Mouse (Mus musculus): ENCODE data around the gene Fntb. TPM values are rescaled to one million over a fixed set of nuclear protein-coding genes. Genes with fewer than 3 reads are reported as not detected.

The Fntb gene
- total and polyA plus RNA-seq, 3 experiments = 10.4 to 79.8 (median 30.1) TPM

GRCm38 (mm10) chr12:76961052-76961931 is 195.9 kb downstream of the Fntb start:
- ATAC-seq (ENCODE audit: extremely low read depth, insufficient number of reproducible peaks, low FRiP score, poor library complexity, severe bottlenecking) (no peak), DNase-seq (ENCODE audit: low spot score) (peak; percentile 73)
- Histone ChIP-seq H3K36me3 (replicated peaks) (peaks cover 36% of the 10 kb centered on the region), H3K9me3 (replicated peaks) (no peaks in the 10 kb centered on the region), H3K4me3 (ENCODE audit: low read depth, low read length) (peak overlapping the region; percentile 83), H3K4me1 (ENCODE audit: insufficient read depth, low read depth, low read length) (peaks cover 46% of the 10 kb centered on the region), H3K27me3 (ENCODE audit: insufficient read depth, low read length) (peaks cover 3% of the 10 kb centered on the region; the same call in 1 of the 2 replicates)
- TF ChIP-seq GATA1 (IDR thresholded peaks at IDR 0.05; ENCODE audit: borderline replicate concordance, low read length) (no peak), CTCF (IDR thresholded peaks at IDR 0.05; ENCODE audit: low read depth, low read length) (no peak), TAL1 (conservative IDR thresholded peaks at IDR 0.05; ENCODE audit: low read depth, low read length) (no peak), GATA2 (IDR thresholded peaks at IDR 0.05; ENCODE audit: borderline replicate concordance, low read depth, low read length) (no peak), POLR2AphosphoS5 (IDR thresholded peaks at IDR 0.05; ENCODE audit: insufficient replicate concordance, low read depth, low read length) (no peak)

- Histone ChIP-seq H3K27me3 (ENCODE audit: insufficient read depth, low read length) (peaks cover 6% of the 10 kb centered on the region), H3K4me3 (ENCODE audit: low read depth, low read length) (peak within 1 kb of the TSS; percentile 83), H3K36me3 (replicated peaks) (peaks cover 27% of the 10 kb centered on the region), H3K4me1 (ENCODE audit: insufficient read depth, low read depth, low read length) (peaks cover 42% of the 10 kb centered on the region), H3K9me3 (replicated peaks) (no peaks in the 10 kb centered on the region)
- peak; percentile 90 for ATAC-seq (ENCODE audit: extremely low read depth, insufficient number of reproducible peaks, low FRiP score, poor library complexity, severe bottlenecking)
- peak; percentile 98 for DNase-seq (ENCODE audit: low spot score)
- TF ChIP-seq CTCF (IDR thresholded peaks at IDR 0.05; ENCODE audit: low read depth, low read length) = no peak
- TF ChIP-seq GATA1 (IDR thresholded peaks at IDR 0.05; ENCODE audit: borderline replicate concordance, low read length) = no peak
- no peak for TF ChIP-seq TAL1 (conservative IDR thresholded peaks at IDR 0.05; ENCODE audit: low read depth, low read length)
- TF ChIP-seq POLR2AphosphoS5 (IDR thresholded peaks at IDR 0.05; ENCODE audit: insufficient replicate concordance, low read depth, low read length) = no peak; the same call in 1 of the 2 replicates
- no peak for TF ChIP-seq GATA2 (IDR thresholded peaks at IDR 0.05; ENCODE audit: borderline replicate concordance, low read depth, low read length)
Observed at GRCm38 (mm10) chr12:76961932-76962891, 196.8 kb downstream of the Fntb start, which contains the start of gene Max. Max (minus strand) TSS chr12:76962201.

- H3K9me3 ChIP-seq (replicated peaks) = no peaks in the 10 kb centered on the region
- H3K27me3 ChIP-seq (ENCODE audit: insufficient read depth, low read length) = peaks cover 12% of the 10 kb centered on the region
- no peak overlapping the region for H3K4me3 ChIP-seq (ENCODE audit: low read depth, low read length)
- ATAC-seq (ENCODE audit: extremely low read depth, insufficient number of reproducible peaks, low FRiP score, poor library complexity, severe bottlenecking) = no peak
- peaks cover 4% of the 10 kb centered on the region for H3K36me3 ChIP-seq (replicated peaks)
- TF ChIP-seq GATA2 (IDR thresholded peaks at IDR 0.05; ENCODE audit: borderline replicate concordance, low read depth, low read length) (no peak), GATA1 (IDR thresholded peaks at IDR 0.05; ENCODE audit: borderline replicate concordance, low read length) (no peak), TAL1 (conservative IDR thresholded peaks at IDR 0.05; ENCODE audit: low read depth, low read length) (no peak), CTCF (IDR thresholded peaks at IDR 0.05; ENCODE audit: low read depth, low read length) (no peak), POLR2AphosphoS5 (IDR thresholded peaks at IDR 0.05; ENCODE audit: insufficient replicate concordance, low read depth, low read length) (no peak)
- DNase-seq (ENCODE audit: low spot score) = no peak
- peaks cover 18% of the 10 kb centered on the region for H3K4me1 ChIP-seq (ENCODE audit: insufficient read depth, low read depth, low read length)
Observed at GRCm38 (mm10) chr12:76965089-76965488, 199.7 kb downstream of the Fntb start.

GRCm38 (mm10) chr12:76965876-76966275 is 200.5 kb downstream of the Fntb start:
- no peak for TF ChIP-seq POLR2AphosphoS5 (IDR thresholded peaks at IDR 0.05; ENCODE audit: insufficient replicate concordance, low read depth, low read length)
- no peak for TF ChIP-seq GATA2 (IDR thresholded peaks at IDR 0.05; ENCODE audit: borderline replicate concordance, low read depth, low read length)
- TF ChIP-seq TAL1 (conservative IDR thresholded peaks at IDR 0.05; ENCODE audit: low read depth, low read length) = no peak
- no peak for TF ChIP-seq GATA1 (IDR thresholded peaks at IDR 0.05; ENCODE audit: borderline replicate concordance, low read length)

More at GRCm38 (mm10) chr12:76965876-76966275, 200.5 kb downstream of the Fntb start:
- ATAC-seq (ENCODE audit: extremely low read depth, insufficient number of reproducible peaks, low FRiP score, poor library complexity, severe bottlenecking) (no peak), DNase-seq (ENCODE audit: low spot score) (no peak)
- Histone ChIP-seq H3K27me3 (ENCODE audit: insufficient read depth, low read length) (peaks cover 12% of the 10 kb centered on the region), H3K9me3 (replicated peaks) (no peaks in the 10 kb centered on the region), H3K36me3 (replicated peaks) (peaks cover under 1% of the 10 kb centered on the region), H3K4me1 (ENCODE audit: insufficient read depth, low read depth, low read length) (peaks cover 12% of the 10 kb centered on the region), H3K4me3 (ENCODE audit: low read depth, low read length) (no peak overlapping the region)

Other genes starting within 250 kb of the Fntb start
- gene Plekhg3, start 234.7 kb upstream of the Fntb start, total RNA-seq (2014; fragmentation: Nextera tagmentation) = 12.4 and 12.6 TPM in 2 replicates
- gene Plekhg3, start 234.7 kb upstream of the Fntb start, total RNA-seq (2017) = 16.7 and 17.8 TPM in 2 replicates
- gene Plekhg3, start 234.7 kb upstream of the Fntb start, polyA plus RNA-seq (2012) = 10.1 and 12.5 TPM in 2 replicates
- gene Sptb, start 55.0 kb upstream of the Fntb start, total RNA-seq (2014; fragmentation: Nextera tagmentation) = 151 and 231 TPM in 2 replicates
- 64.1 and 78.7 TPM in 2 replicates for gene Sptb, start 55.0 kb upstream of the Fntb start, total RNA-seq (2017)
- gene Sptb, start 55.0 kb upstream of the Fntb start, polyA plus RNA-seq (2012) = 158 and 169 TPM in 2 replicates
- 29.7 and 46.1 TPM in 2 replicates for gene Churc1, start 51 bp upstream of the Fntb start, total RNA-seq (2014; fragmentation: Nextera tagmentation)
- gene Churc1, start 51 bp upstream of the Fntb start, total RNA-seq (2017) = 123 and 131 TPM in 2 replicates
- gene Churc1, start 51 bp upstream of the Fntb start, polyA plus RNA-seq (2012) = 8.0 and 16.5 TPM in 2 replicates
- gene Gpx2, start 30.0 kb downstream of the Fntb start, total RNA-seq (2014; fragmentation: Nextera tagmentation) = not detected in 2 replicates
- gene Gpx2, start 30.0 kb downstream of the Fntb start, total RNA-seq (2017) = 0.12 and 0.22 TPM in 2 replicates
- not detected in 2 replicates for gene Gpx2, start 30.0 kb downstream of the Fntb start, polyA plus RNA-seq (2012)
- gene Rab15, start 57.3 kb downstream of the Fntb start, total RNA-seq (2014; fragmentation: Nextera tagmentation) = not detected in 2 replicates
- 0.17 and 0.44 TPM in 2 replicates for gene Rab15, start 57.3 kb downstream of the Fntb start, total RNA-seq (2017)
- gene Rab15, start 57.3 kb downstream of the Fntb start, polyA plus RNA-seq (2012) = not detected in 2 replicates
- 252 and 272 TPM in 2 replicates for gene Max, start 196.6 kb downstream of the Fntb start, total RNA-seq (2014; fragmentation: Nextera tagmentation)
- gene Max, start 196.6 kb downstream of the Fntb start, total RNA-seq (2017) = 128 and 136 TPM in 2 replicates
- gene Max, start 196.6 kb downstream of the Fntb start, polyA plus RNA-seq (2012) = 129 and 144 TPM in 2 replicates